Mouse (Mus musculus) heart, adult 9 months (tissue): ENCODE measurements around the gene Ostm1.

Experiments used
- DNase-seq, 2 experiments: peaks; one replicate each; pipeline ENCODE4 v3.0.0; 2022; ENCODE audit warnings: low spot score in 2 of 2

The Ostm1 gene

GRCm38 (mm10) chr10:42630596-42631355, 47.2 kb downstream of the Ostm1 start:
- no peak for DNase-seq

DNA sequence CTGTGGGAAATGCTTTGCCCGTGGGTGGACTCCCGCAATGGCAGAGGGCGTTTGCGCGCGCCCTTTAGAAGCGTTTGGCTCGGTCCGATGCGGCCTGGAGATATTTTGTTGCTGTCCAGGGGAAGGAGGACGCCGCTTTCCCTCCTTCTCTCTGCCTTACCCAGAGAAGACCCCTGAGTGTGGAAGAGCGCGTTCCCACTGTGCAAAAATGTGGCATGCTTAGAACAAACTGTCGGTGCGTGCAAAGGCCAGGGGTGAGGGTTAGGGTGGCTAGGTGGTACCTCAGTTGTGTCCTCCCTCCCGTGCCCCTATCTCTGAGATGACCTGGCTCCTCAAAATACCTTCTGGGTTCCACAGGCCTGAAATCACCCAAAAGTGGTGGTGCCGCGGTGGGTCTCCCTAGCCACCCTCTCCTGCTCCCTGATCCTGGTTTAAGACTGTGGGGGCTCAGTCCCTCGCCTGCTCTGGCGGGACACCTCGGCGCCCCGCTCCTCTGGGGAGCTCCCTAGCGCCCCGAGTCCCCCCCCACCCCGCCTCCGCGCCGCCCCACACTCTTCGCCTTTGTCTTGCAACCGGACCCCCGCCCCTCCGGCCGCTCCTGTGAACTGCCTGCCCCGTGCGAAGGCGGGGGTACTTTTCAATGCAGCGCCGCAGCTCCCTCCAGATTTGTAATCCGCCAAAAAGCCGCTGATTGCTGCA, 48.3 kb downstream of the Ostm1 start:
- no peak for DNase-seq

GRCm38 (mm10) chr10:42632453-42633360, 49.1 kb downstream of the Ostm1 start:
- peak in 1 of 2 experiments; percentile 10 for DNase-seq

DNA sequence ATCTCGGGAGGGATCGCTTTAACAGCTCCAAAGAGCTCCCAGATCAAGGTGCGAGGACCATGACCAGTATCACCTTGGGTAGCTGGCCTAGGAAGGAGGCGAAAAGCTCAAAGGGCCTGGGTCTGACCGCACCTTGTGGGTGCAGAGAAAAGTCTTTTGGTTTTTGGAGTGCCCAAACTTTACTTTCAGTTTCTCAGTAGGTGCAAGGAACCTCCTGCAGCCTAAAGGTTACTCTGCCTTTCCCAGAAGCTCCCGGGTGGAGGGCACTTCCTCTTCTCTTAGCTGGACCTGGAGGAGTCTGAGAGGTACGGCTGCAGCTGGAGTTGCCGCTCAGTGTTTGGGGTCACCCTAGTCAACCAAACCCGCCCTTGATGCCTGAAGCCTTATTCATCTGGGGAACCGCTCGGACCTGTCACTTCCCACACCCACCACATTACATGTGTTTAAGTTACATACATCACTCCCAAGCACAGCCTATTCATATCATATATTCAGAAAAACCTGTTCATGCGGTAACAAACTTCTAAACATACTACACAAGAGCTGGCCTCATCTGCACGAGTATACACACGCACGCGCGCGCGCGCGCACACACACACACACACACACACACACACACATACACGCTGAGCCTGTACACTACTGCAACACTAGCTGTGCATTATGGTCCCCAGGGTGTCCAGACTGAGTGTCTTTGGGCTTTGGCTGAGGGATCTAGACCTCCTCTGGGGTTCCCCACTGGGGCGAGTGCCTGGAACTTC, 49.9 kb downstream of the Ostm1 start:
- no peak for DNase-seq

DNA sequence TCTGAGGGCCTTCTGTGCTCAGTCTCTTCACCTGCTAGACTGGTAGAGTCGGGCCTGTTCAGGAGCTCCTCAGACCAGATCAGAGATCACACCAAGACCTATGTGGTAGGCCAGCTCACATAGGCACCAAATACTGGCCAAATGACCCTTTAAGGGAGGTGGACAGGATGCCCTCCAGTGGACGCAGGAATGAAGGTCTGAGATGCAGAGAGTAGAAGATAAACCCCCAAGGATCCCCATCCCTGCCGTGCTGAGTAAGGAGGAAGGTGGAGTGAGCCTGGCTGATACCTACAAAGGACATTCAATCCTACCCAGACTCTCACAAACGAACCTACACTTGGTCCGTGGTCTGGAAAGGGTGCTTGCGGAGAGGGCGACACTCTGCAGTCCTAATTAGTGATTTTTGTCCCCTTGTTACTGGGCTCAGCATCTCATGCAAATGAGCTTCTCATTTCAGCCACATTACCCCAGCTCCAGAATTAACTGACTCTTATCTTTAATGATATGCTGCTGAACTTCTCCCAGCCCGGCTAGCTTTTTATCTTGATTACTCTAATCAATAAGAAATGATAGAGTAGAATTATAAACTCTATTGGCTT, 50.6 kb downstream of the Ostm1 start:
- no peak for DNase-seq

DNA sequence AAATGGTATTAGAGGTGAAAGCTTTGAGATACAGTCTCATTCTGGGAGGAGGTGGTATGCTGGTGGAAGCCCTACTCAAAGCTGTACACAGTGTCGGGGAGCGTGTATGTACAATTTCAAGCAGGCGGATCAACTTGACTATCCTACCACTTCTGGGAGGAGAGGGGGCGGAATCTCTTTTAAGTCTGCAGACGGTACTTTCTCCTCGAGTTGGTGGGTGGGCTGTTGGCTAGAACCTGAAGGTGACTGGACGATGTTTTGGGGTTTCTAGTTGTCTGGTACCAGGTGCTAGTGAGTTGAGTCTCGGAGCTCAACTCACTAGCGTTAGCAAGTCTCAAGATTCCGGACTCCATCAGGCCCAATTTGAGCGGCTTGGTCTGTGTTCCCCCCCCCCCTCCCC, 51.4 kb downstream of the Ostm1 start:
- DNase-seq, result no peak

DNA sequence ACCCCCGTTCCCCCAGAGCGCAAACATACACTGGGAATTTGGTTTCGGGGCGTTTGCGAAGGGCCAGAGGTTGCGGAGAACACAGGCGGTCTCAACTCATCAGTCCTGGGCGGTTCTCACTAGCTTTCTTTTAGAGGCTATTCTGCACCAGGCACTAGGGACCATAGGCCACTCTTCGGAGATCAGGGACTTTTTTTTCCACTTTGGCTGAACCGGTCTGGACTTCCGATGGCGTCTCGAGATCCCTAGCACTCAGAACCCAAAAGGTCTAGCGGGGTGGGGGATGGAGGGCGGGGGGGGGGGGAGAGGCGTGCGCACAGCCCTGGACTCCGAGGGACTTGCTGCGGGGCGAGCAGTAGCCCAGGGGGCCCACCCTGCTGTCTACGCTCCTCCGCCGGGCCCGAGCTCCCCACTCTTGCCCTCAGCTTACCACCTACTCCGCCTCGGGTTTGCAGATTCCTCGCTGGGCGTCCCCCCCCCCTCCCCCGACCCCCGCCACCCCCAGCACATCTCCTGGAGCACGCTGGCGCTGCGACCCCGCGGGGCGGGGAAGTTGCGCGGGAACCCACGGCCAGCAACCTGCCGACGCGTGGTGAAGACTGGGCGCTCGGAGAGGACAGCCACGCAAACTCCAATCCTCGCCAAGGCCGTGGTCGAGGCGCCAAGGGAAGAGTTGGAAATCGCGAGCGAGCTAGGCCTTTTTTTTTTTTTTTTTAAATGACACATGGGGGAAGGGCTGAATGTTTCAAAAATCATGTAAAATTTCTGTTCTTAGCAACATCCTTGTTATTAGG, 52.1 kb downstream of the Ostm1 start:
- no peak for DNase-seq

GRCm38 (mm10) chr10:42636360-42637182, 52.9 kb downstream of the Ostm1 start:
- peak in 1 of 2 experiments; percentile 10 for DNase-seq

- peak in 1 of 2 experiments; percentile 61 for DNase-seq
Observed at GRCm38 (mm10) chr10:42637183-42637788, 53.7 kb downstream of the Ostm1 start.

DNA sequence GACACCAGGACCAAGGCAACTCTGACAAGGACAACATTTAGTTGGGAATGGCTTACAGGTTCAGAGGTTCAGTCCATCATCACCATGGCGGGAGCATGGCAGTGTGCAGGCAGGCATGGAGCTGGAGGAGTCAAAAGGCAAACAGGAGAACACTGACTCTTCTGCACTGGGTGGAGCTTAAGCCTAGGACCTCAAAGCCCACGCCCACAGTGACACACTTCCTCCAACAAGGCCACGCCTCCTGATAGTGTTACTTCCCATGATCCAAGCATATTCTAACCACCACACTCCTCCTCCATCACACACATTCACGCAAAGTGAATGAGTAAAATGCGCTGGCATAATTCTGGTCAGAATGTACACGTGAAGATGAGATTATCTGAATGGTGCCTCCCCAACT, 56.2 kb downstream of the Ostm1 start:
- no peak for DNase-seq

DNA sequence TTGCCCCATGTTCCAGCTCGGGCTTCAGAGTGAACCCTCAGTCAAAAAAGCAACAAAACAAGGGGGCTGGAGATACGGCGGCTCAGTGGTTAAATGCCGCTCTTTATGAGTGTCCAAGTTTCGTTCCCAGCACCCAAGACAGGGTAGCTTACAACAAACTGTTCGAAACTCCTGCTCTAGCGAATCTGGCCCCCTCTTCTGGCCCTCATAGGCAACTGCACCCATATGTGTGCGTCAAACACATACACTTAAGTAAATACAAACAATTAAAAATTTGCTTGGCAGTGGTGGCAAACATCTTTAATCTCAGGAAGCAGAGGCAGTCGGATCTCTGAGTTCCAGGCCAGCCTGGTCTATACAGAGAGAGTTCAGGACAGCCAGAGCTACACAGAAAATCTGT, 60.0 kb downstream of the Ostm1 start:
- DNase-seq, result no peak

DNA sequence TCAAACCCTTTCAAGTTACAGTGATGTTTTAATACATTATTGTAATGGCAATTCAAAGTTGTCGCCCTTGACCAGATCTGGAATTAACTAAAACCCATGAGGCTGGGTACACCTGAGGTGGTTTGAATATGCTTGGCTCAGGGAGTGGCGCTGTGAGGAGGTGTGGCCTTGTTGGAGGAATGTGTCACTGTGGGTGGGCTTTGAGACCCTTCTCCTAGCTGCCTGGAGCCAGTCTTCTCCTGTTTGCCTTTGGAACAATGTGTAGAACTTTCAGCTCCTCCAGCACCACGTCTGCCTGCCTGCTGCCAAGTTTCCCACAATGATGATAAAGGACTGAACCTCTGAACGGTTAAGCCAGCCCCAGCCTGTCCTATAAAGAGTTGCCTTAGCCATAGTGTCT, 62.7 kb downstream of the Ostm1 start:
- DNase-seq, result no peak

DNA sequence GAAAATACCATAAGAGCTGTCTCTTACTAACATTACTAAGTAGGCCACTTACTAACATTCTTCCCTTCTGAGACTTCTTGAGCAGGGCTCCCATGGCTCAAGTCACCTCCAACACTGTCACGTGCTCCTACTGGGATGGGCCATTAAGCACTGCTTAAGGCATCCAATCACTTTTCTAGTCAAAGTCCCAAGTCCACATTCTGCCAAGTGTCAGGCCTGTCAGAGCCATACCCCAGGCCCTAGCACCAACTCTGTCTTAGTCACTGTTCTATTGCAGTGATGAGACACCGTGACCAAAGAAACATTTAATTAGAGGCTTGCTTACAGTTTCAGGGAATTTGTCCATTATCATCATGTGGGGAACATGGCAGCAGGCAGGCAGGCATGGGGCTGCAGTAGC, 78.3 kb downstream of the Ostm1 start:
- DNase-seq, result no peak

DNA sequence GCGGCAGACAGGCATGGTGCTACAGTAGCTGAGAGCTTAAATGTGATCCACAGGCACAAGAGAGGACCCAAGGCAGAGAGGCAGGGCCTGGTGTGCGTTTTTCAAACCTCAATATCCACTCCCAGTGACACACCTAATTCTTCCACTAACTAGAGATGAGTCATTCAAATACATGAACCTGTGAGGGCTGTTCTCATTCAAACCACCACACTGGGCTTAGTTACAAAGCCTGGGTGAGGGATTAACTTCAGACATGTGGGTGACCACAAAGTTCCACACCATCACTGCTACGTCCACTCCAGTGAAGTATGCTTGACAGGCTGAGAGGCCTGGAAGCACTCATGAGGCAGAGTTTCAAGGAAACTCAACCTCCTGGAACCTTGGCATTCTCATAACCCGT, 86.3 kb downstream of the Ostm1 start:
- no peak for DNase-seq

- no peak for DNase-seq
Observed at GRCm38 (mm10) chr10:42672798-42673197, 89.2 kb downstream of the Ostm1 start.

DNA sequence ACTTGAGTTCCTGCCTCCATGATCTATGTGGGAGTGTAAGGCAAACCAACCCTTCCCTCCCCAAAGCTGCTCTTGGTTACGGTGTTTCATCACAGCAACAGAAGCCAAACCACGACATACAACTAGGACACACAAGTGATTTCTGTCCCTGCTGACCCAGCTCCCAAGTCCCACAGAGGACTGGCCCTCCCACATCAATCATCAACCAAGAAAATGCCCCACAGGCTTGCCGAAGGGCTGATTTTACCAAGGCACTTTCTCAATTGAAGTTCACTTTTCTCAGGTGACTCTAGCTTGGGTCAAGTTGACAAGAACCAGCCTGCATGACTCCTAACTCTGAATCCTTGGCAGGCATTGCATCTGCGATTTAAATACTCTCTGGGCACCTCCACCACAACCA, 91.9 kb downstream of the Ostm1 start:
- DNase-seq, result no peak

DNA sequence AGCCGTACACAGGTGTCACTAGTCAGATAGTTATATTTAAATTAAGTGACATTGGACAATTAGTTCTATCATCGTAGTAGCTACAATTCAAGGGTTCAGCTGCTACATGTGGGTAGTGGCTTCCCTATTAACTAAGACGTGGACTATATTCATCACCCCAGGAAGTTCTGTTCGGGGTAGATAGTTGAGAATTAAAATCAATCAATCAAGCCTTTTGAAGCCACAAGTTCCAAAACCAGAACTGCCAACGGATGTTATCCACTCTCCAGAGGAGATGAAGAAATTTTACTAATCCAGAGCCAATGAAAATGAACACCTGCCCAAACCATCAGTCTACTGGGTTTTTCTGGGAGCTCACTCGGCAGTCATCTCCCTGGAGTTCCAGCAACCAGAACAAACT, 94.7 kb downstream of the Ostm1 start:
- DNase-seq, result no peak

DNA sequence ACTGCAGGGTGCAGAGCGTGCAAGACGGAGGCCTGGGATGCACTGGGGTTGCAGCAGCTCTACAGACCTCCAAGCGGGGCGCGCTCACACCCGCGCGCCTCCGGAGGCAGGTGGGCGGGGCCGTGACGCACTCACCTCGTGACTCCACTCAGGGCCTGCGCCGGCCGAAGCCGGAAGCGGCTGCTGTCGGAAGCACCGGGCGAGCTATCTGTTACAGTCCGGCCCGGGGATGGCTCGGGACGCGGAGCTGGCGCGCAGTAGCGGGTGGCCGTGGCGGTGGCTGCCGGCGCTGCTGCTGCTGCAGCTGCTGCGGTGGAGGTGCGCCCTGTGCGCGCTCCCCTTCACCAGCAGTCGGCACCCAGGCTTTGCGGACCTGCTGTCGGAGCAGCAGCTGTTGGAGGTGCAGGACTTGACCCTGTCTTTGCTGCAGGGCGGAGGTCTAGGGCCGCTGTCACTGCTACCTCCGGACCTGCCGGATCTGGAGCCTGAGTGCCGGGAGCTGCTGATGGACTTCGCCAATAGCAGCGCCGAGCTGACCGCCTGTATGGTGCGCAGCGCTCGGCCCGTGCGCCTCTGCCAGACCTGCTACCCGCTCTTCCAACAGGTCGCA, 95.2 kb downstream of the Ostm1 start:
- DNase-seq, result peak; percentile 89 to 91

DNA sequence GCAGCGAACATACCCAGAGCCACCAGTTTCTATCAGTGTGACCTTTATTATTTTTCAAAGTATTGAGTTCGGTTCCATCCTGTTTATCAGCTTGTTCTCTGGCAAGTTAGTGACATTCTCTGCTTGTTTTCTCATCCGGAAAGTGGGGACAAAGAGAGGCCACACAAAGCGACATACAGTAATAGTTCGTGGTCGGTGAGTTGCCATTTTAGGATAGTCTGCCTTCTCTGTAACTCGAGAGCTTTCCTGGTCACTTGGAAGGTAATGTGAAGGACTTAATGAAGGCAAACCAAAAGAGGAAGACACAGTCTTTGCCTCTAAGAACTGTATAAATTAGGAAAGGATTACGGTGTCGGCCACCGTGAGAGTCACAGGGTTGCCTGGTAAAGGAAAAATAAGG, 96.0 kb downstream of the Ostm1 start:
- peak in 1 of 2 experiments; percentile 3 for DNase-seq
